Mouse (Mus musculus): ENCODE data around the gene Fcor.

The Fcor gene

DNA sequence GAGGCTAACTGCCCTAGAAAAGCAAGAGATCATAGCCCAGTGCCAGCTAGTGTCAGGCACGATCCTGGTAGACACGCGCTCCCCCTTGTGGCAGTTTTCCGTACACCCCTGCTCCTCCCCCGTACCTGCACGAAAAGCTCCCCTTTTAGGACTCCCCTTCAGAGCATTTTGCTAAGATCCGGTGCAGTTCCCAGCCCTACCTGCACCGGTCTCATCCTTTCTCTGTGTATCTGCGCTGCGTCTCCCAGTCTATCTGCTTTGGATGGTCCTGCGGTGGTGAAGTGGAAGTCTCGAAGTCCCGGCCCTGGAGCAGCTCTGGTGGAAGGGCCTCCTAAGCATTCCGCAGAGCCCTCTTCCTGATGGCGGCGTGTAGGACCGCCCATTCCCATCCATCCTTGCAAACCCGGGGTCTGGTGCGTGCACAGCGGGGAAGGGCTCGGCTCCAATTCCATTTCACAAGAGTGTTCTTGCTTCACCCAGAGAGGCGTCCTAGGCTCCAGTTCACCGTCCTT lies at the start of gene Fcor:
Gene Fcor (minus strand): TSS at position 383 of the 512 bp plus-strand sequence.
- CTCF ChIA-PET: interaction anchor here (0.5 to 3.3 kb wide), 103 partner anchors 9 to 670 kb away, joined by 3 to 43 read pairs (median 4); partner anchors contain the start of genes C330021F23Rik (in 3 of the 4), Insr (in 3 of the 4), Pnpla6 (in 3 of the 4) and Retn (in 3 of the 4)
- POLR2A ChIA-PET: interaction anchor here (0.5 to 3.8 kb wide), 56 partner anchors 15 to 449 kb away, joined by 3 to 14 read pairs (median 4); partner anchors contain the start of genes C330021F23Rik (in 4 of the 4), Pnpla6 (in 3 of the 4), Pet100 (in 2 of the 4) and Xab2 (in 2 of the 4)

DNA sequence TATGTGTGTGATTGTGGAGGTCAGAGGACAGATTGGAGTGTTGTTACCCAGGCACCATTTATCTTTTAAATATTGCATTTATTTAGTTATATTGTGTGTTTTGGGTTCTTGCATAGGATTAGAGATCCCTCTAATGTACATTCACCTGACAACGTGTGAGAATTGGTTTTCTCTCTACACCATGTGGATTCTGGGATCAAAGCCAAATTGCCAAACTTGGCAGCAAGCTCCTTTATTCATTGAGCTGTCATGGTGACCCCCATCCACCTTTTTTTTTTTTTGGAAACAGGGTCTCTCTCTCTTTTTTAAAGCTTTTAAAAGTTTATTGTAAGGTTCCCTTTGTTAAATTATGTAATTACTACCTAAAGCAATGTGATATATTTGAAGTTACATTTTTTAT lies 48.9 kb upstream of the Fcor start:
- CTCF ChIA-PET: no interaction called here
- POLR2A ChIA-PET: interaction anchor here in 1 of 4 experiments (0.6 kb wide), 1 partner anchor 13 kb away, joined by 3 read pairs; no protein-coding TSS in a partner anchor

- ChIA-PET CTCF (no interaction called here), POLR2A (interaction anchor here in 1 of 4 experiments (0.6 kb wide), 1 partner anchor 13 kb away, joined by 3 read pairs; no protein-coding TSS in a partner anchor)
Measured at GRCm38 (mm10) chr8:3720551-3720950, 48.4 kb upstream of the Fcor start, which contains the start of gene Clec4g. Gene Clec4g, minus strand, starts transcription at chr8:3720651.

DNA sequence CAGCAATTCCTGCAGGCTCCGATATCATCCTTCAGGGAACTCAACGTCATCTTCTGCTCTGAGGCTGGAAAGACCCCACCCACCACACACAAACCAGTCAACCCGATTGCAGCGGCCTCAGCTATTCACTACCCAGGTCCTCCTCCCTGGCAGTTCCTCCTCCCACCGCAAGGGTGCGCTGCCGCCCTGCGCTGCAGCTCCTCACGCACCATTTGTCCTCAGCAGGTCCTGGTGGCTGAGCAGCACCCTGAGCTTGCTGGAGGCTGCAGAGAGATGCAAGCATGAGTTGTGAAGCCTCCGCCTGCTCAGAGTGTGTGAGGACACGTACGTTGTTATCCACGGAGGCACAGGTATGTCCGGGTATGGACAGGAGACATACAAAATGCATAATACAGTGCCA lies 46.4 kb upstream of the Fcor start:
- POLR2A ChIA-PET: interaction anchor here in 2 of 4 experiments (1.1 to 1.6 kb wide), 3 partner anchors 9 to 238 kb away, joined by 3 to 5 read pairs (median 3); no protein-coding TSS in a partner anchor
- CTCF ChIA-PET: interaction anchor here (0.5 to 2.0 kb wide), 49 partner anchors 9 to 654 kb away, joined by 3 to 39 read pairs (median 4); partner anchors contain the start of genes Evi5l (in 2 of the 4), Fcor (in 2 of the 4), Trappc5 (in 2 of the 4) and Ctxn1 (in 1 of the 4)

DNA sequence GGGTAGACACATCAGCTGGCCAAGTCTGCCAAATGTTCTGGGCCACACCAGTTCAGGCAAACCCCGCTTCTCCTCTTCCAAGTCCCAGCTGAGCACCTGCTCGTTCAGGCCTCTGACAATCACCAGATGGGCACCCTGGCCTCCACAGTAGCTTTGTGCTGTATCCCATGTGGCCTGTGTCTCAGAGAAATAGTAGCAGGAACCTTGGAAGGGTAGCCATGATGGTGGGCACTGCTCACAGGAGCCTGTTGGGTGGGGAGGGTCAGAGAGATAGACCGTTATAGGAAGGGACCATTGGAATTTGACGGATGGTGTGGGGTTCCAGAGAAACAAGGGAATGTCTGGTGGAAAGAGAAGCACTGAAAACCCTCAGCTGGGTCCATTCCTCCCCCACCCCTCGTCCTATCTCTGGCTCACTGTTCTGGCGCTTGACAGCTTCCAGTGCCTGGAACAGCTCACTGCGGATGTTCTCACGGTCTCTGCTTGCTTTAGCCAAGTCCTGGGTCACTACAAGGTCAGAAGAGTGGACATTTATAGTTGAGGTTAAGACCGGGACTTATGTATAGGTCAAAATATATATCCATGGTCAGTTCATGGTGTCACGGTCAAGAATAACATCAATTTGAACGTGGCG lies 45.3 kb upstream of the Fcor start:
- ChIA-PET CTCF (interaction anchor here in 2 of 4 experiments (0.6 to 2.0 kb wide), 5 partner anchors 10 to 867 kb away, joined by 3 to 39 read pairs (median 6); no protein-coding TSS in a partner anchor), POLR2A (interaction anchor here in 2 of 4 experiments (1.4 to 1.6 kb wide), 2 partner anchors 238 to 239 kb away, joined by 3 to 5 read pairs; no protein-coding TSS in a partner anchor)

DNA sequence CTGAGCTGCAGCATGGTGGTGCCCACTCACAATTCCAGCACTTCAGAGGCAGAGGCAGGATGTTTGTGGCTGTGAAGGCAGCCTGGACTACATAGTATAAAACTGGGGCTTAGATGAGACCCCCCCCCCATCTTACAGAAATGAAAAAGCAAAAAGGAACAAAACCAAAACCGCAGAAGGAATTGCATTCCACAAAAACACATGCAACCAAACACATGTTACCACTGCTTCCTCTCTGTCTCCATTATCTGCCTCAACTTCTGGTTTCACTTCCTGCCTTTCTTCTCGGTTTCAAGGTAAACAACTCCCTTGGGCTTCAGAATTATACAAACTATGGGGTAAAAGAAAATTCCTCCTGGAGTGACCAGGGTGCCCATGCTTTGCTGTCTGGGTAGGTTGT lies 39.5 kb upstream of the Fcor start:
- POLR2A ChIA-PET: no interaction called here
- CTCF ChIA-PET: no interaction called here

DNA sequence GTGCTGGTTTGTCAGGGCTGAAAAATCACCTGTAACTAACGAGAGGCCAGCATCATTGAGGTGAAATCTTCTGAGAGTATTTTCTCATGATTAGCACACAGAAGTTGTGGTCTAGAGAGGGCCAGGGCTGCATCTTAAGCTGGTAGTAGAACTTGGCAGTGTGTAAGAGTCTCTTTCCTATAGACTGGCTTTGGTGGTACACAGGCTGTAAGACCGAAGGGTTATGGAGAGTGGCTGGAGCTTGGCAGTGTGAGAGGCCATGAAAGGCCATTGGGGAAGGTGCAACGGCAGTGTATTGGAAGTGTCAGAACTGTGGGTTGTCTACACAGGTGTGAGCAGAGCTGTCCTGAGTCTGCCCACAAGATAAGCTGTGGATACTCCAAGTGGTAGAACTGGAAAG lies 38.1 kb upstream of the Fcor start:
- ChIA-PET CTCF (interaction anchor here in 3 of 4 experiments (0.7 to 1.7 kb wide), 3 partner anchors 8 to 246 kb away, joined by 5 to 6 read pairs (median 5); no protein-coding TSS in a partner anchor), POLR2A (no interaction called here)

DNA sequence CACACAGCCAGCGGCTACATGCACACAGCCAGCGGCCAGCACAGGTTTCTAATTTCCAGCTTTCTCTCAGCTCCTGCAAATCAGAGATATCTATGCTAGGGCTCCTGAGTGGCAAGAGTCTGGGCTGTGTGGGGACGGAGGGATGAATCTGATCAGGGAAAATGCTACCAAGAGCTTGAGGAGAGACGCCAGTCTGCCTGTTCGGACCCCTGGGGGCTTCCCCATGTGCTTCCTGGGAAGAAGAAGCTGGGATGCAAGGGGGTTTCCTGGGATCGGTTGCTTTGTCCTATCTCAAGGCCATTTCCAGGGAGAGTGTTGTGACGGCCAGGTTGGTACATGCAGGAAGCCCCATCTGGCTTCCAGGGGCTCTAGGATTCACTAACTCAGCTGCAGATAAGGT lies 35.4 kb upstream of the Fcor start:
- CTCF ChIA-PET: interaction anchor here in 1 of 4 experiments (2.0 kb wide), 1 partner anchor 11 kb away, joined by 6 read pairs; no protein-coding TSS in a partner anchor
- POLR2A ChIA-PET: no interaction called here

- CTCF ChIA-PET: interaction anchor here in 2 of 4 experiments (0.7 to 1.5 kb wide), 2 partner anchors 13 to 288 kb away, joined by 3 to 11 read pairs; no protein-coding TSS in a partner anchor
- POLR2A ChIA-PET: no interaction called here
Measured at GRCm38 (mm10) chr8:3705711-3706110, 33.5 kb upstream of the Fcor start.

DNA sequence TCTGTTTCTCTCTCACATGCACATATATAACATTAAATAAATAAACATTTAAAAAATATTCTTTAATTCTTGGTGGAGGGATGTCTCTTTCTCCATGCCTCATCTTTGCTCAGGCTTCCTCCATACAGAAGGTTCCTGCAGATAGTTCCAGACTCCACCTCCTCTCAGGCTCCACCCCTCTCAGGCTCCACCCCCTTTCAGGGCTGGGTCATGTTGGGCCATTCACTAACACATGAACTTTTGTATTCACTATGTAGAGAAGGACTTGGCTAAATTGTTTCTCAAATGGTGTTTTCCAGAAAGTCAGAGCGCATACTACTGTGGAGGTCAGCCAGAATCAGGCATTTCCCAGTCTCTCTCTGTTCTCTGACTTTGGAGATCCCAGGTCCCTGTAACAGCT lies 29.3 kb upstream of the Fcor start:
- ChIA-PET CTCF (no interaction called here), POLR2A (no interaction called here)

DNA sequence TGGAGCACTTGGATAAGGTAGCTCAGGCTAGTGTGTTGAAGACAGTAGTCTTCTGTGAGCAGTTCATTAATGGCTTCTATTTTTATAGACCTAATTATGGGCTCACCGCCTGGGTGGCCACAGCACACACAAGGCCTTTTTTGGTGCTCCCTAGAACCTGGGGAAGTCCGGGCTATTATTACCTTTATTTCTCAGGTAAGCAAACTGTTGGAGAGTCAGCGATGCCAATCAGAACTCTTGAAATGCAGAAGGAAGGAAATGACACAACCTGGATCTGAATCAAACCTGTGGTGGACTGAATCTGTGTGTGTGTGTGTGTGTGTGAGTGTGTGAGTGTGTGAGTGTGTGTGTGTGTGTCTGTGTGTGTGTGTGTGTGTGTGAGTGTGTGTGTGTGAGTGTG lies 22.0 kb upstream of the Fcor start, which contains the start of gene Fcer2a:
Gene Fcer2a (minus strand): TSS at position 55 of the 400 bp plus-strand sequence.
- ChIA-PET POLR2A (no interaction called here), CTCF (interaction anchor here in 1 of 4 experiments (0.6 kb wide), 1 partner anchor 262 kb away, joined by 3 read pairs; no protein-coding TSS in a partner anchor)

GRCm38 (mm10) chr8:3690774-3691173 lies 18.6 kb upstream of the Fcor start:
- ChIA-PET CTCF (interaction anchor here in 1 of 4 experiments (1.4 kb wide), 1 partner anchor 28 kb away, joined by 4 read pairs; no protein-coding TSS in a partner anchor), POLR2A (interaction anchor here in 1 of 4 experiments (1.1 kb wide), 1 partner anchor 178 kb away, joined by 4 read pairs; no protein-coding TSS in a partner anchor)

DNA sequence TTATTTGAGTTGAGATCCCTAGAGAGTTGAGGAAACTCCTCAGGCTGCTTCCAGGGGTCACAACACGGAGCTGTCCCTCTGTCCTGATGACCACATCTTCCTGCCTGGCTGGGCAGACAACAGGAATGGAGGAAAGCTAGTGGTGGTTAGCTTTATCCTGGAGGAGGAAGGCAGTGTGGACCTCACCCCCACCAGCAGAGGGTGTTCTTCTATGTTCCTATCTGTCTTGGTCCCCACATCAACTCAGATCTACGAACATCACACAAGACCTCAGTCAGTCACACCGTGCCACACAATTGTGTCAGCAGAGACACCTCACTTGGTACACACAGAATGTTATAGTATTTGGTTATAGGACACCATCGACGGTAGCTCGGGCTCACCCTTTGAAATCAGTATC lies 15.4 kb upstream of the Fcor start:
- POLR2A ChIA-PET: interaction anchor here in 1 of 4 experiments (1.1 kb wide), 1 partner anchor 17 kb away, joined by 3 read pairs; no protein-coding TSS in a partner anchor
- CTCF ChIA-PET: interaction anchor here in 2 of 4 experiments (0.6 to 2.6 kb wide), 4 partner anchors 11 to 443 kb away, joined by 3 to 9 read pairs (median 7); partner anchors contain the start of gene Trappc5 (in 1 of the 2)

- ChIA-PET POLR2A (no interaction called here), CTCF (interaction anchor here in 2 of 4 experiments (0.8 to 1.5 kb wide), 2 partner anchors 9 to 33 kb away, joined by 3 to 5 read pairs; partner anchors contain the start of gene Trappc5 (in 1 of the 2))
Measured at GRCm38 (mm10) chr8:3685422-3685821, 13.3 kb upstream of the Fcor start.

DNA sequence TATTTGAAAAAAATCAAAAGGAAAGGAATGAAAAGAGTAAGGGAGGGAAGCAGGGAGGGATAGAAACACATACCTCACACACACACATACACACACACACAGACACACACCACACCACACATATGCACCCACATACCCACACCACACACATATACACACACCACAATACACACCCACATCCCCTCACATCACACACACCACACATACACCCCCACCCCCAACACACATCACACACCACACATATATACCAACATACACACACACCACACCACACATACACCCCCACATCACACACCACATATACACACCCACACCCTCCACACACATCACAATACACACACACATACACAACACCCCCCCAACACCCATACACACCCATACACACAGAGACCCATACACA lies 12.4 kb upstream of the Fcor start:
- ChIA-PET POLR2A (no interaction called here), CTCF (interaction anchor here in 1 of 4 experiments (1.5 kb wide), 1 partner anchor 8 kb away, joined by 3 read pairs; the partner anchor contains the start of gene Trappc5)

DNA sequence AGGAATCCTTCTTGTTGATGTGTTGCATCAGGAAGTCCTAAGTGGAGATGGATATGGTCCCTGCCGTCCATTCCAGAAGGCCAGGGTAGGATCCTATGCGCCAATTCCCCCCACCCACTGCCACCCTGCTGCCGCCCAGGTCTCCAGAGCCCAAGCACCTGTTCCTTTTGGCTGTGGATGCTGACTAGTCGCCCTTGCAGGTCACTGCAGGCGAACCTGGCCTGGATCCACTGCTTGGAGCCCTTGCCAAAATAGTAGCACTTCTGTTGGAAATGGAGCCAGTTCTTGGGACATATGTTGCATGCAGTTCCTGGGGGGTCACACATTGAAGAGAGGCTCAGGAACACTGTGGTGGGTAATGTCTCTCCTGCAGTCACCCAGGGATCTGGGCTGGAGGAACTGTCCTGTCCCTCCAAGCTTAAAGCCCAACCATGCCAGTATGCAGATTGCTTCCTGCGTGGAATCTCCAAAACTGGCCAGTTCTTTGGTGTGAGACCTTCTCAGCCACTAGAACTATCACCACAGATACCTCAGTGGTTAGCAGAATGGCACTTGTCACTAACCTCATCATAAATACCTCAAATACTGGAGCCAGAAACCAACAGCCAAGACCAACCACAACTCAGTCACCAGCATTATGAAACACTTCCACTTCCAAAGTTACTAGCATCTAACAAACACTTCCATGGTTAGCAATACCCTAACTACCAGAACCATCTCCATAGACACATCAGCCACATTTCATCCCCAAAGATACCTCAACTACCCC lies 11.4 kb upstream of the Fcor start:
- CTCF ChIA-PET: interaction anchor here in 1 of 4 experiments (1.5 kb wide), 1 partner anchor 7 kb away, joined by 3 read pairs; the partner anchor contains the start of gene Trappc5
- POLR2A ChIA-PET: no interaction called here

DNA sequence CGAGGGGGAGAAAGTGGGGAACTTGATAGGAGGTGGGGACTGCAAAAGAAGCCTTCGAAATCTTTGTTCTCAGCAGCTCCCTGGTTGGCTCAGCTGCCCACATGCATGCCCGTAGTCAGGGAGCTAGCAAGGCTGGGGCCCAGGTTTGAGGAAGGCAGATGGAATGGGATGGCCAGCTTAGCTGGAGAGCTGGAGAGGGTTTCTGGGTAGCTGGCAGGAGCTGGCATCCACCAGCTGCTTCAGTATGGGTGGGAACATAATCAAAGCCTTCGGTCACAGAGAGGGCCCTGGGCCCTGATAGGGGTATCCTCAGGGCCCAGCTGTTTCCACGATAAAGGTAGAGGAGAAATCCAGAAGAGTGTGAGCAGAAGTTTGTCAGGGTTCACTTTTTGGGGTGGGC lies 10.3 kb upstream of the Fcor start:
- ChIA-PET CTCF (interaction anchor here in 1 of 4 experiments (1.3 kb wide), 1 partner anchor 11 kb away, joined by 3 read pairs; the partner anchor contains the start of gene Fcor), POLR2A (interaction anchor here in 1 of 4 experiments (1.4 kb wide), 1 partner anchor 62 kb away, joined by 3 read pairs; no protein-coding TSS in a partner anchor)

GRCm38 (mm10) chr8:3679656-3680055 lies 7.5 kb upstream of the Fcor start:
- POLR2A ChIA-PET: interaction anchor here in 1 of 4 experiments (0.6 to 1.0 kb wide), 4 partner anchors 23 to 274 kb away, joined by 3 read pairs; partner anchors contain the start of gene Camsap3
- CTCF ChIA-PET: no interaction called here
